Mouse (Mus musculus): ENCODE data around the gene Kcnip1. TPM values are rescaled to one million over a fixed set of nuclear protein-coding genes. Genes with fewer than 3 reads are reported as not detected.

The Kcnip1 gene
- polyA plus RNA-seq, 1 experiment, result 32.2 TPM

DNA sequence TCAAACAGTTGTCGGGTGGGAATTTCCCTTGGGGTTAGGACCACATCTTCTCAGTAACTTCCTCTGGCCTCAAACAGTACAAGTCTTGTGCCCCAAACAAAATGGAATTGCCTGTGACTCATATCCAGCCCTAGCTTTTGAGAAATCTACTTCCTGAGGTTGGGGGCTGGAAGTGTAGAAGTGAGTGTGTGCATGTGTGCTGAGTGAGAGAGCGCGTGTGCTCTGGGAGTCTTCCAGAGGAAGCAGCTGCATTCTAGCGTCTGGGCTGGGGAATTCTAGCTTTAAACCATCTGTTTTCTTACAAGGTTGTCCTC, 17.9 kb upstream of the Kcnip1 start:
- Histone ChIP-seq H3K4me3 (ENCODE audit: insufficient read depth, low read length) (no peak overlapping the region), H3K27ac (ENCODE audit: insufficient read depth, low read length) (no peak overlapping the region), H3K4me1 (ENCODE audit: control insufficient read depth, insufficient read depth, low read length) (no peaks in the 10 kb centered on the region)
- TF ChIP-seq POLR2A (IDR thresholded peaks at IDR 0.05; ENCODE audit: extremely low read depth, insufficient read depth, low read length) (no peak), CTCF (IDR thresholded peaks at IDR 0.05; ENCODE audit: extremely low read depth, insufficient read depth, low read length) (no peak)

DNA sequence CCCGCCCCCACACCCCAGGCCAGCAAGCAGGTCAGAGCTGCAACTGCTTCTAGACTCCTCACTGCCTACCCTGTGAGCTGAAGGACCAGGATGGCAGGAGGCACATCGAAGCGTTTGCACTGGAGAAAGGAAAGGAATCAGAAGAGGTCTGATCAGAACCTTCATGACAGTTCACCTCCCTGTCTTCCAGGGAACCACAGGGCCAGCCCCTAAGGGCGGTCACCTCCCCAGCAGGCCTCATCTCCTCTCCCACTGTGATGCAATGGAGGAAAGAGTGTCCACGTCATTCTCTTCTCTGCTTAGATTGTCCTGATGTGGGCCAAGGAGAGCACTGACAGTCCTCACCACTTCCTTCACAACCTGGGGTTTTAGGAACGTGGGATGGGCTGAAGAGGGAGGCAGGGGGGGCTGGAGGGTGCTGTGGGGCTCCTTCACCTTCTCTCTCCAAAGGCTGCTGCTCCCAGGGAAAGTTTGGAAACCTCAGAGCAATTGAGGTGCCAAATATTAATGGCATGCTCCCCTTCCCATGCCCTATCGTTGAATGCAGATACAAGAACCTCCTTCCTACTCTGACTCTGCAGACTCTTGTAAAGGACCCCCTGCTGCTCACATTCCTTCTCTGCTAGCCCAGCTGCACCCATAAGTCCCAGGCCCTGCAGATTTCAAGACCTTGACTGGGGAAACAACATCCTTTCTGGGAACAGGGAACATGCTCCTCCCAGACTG, 17.3 kb upstream of the Kcnip1 start:
- H3K4me1 ChIP-seq (ENCODE audit: control insufficient read depth, insufficient read depth, low read length), result no peaks in the 10 kb centered on the region
- H3K4me3 ChIP-seq (ENCODE audit: insufficient read depth, low read length), result no peak overlapping the region
- TF ChIP-seq POLR2A (IDR thresholded peaks at IDR 0.05; ENCODE audit: extremely low read depth, insufficient read depth, low read length) (no peak), CTCF (IDR thresholded peaks at IDR 0.05; ENCODE audit: extremely low read depth, insufficient read depth, low read length) (no peak)
- H3K27ac ChIP-seq (ENCODE audit: insufficient read depth, low read length), result no peak overlapping the region

DNA sequence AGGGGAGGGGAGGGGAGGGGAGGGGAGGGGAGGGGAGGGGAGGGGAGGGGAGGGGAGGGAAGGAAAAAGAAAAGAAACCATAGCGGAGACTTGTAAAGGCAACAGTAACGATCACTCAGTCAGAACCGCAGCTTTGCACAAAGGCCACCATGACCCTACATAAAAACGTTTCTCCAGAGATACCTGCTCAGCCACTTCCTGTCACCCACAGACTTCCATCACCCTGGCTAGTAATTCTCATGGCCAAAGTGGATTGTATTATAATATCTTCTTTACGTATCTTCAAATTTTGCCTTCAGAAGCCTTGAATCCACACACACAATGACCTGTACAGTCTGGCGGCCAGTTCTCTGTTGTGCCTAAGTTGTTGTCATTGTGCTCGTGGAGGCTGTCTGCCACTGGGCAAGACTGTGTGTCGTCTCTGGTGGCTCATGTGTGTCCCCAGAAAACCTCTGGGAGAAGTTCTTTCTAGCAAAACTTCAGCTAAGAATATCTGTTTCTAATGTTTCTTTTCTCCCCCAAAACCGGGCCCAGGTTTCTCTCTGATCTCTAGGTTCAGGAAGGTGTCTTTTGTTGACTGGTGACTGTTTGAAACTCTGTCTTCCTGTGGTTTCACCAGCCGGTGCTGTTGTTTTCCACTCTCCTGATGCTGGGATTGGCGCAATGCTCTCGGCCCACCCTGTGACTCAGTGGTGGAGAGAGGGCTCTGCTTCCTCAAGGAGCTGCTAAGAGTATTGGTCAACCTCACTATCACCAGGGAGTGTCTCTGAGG, 16.6 kb upstream of the Kcnip1 start:
- Histone ChIP-seq H3K4me1 (ENCODE audit: control insufficient read depth, insufficient read depth, low read length) (no peaks in the 10 kb centered on the region), H3K27ac (ENCODE audit: insufficient read depth, low read length) (no peak overlapping the region), H3K4me3 (ENCODE audit: insufficient read depth, low read length) (no peak overlapping the region)
- no peak for TF ChIP-seq POLR2A (IDR thresholded peaks at IDR 0.05; ENCODE audit: extremely low read depth, insufficient read depth, low read length)
- TF ChIP-seq CTCF (IDR thresholded peaks at IDR 0.05; ENCODE audit: extremely low read depth, insufficient read depth, low read length), result no peak

DNA sequence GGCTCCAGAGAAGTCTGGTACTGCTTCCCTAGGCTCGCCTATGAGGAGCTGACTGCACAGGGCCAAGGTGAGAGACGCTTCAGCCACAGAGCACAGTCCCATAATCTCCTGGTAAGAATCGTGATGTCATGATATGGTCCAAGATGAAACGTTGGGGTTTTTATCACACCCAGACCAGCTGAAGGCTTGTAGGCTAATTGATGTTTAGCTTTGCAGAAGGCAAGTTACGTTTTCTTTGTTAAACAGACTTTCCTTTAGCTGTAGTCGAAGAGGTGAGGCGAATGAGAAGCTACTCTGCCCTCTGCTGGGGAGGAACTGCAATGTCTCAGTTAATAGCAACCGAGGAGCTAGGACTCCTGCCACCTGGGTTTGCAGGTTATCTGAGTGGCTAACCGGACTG, 15.8 kb upstream of the Kcnip1 start:
- peak; percentile 75 for TF ChIP-seq CTCF (IDR thresholded peaks at IDR 0.05; ENCODE audit: extremely low read depth, insufficient read depth, low read length)
- no peak for TF ChIP-seq POLR2A (IDR thresholded peaks at IDR 0.05; ENCODE audit: extremely low read depth, insufficient read depth, low read length)
- Histone ChIP-seq H3K4me3 (ENCODE audit: insufficient read depth, low read length) (no peak overlapping the region), H3K27ac (ENCODE audit: insufficient read depth, low read length) (no peak overlapping the region), H3K4me1 (ENCODE audit: control insufficient read depth, insufficient read depth, low read length) (no peaks in the 10 kb centered on the region)

DNA sequence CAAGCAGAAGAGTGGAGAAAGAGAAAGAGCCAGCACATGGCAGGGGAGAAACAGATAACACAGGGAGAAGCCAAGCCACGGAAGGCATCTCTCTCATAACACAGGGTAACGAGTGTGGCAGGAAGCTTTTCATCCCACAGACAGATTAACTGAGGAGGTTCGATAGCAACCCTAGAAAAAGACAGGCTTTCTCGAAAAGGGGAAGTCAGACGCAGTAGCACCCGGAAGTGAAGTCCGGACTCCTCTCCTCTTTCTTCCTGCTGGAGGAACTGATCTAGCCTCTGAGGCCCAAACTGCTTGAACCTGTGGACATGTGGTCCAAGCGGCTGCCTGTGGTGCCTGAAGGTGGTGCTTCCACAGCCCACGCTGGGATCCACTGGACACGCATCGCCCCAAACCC, 15.3 kb upstream of the Kcnip1 start:
- Histone ChIP-seq H3K27ac (ENCODE audit: insufficient read depth, low read length) (no peak overlapping the region), H3K4me3 (ENCODE audit: insufficient read depth, low read length) (no peak overlapping the region), H3K4me1 (ENCODE audit: control insufficient read depth, insufficient read depth, low read length) (no peaks in the 10 kb centered on the region)
- TF ChIP-seq CTCF (IDR thresholded peaks at IDR 0.05; ENCODE audit: extremely low read depth, insufficient read depth, low read length), result no peak
- no peak for TF ChIP-seq POLR2A (IDR thresholded peaks at IDR 0.05; ENCODE audit: extremely low read depth, insufficient read depth, low read length)

DNA sequence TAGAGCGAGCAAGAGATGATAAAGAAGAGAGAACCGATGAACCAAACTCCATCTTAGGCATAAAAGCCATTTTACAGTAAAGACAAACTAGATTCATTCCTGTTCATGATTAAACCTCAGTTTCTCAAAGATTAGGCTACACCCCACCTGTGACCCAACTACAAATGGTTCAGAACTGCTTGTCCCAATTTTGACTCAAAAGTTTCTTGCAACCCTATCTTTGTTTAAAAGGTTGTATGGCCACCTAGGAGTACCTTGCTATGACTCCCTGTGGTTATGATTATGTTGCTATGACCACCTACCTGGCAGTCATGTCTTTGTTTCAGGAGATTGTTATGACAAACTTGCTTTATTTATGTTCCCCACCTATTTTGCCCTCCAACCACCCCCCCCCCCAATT, 14.7 kb upstream of the Kcnip1 start:
- Histone ChIP-seq H3K4me1 (ENCODE audit: control insufficient read depth, insufficient read depth, low read length) (no peaks in the 10 kb centered on the region), H3K27ac (ENCODE audit: insufficient read depth, low read length) (no peak overlapping the region), H3K4me3 (ENCODE audit: insufficient read depth, low read length) (no peak overlapping the region)
- no peak for TF ChIP-seq POLR2A (IDR thresholded peaks at IDR 0.05; ENCODE audit: extremely low read depth, insufficient read depth, low read length)
- no peak for TF ChIP-seq CTCF (IDR thresholded peaks at IDR 0.05; ENCODE audit: extremely low read depth, insufficient read depth, low read length)

DNA sequence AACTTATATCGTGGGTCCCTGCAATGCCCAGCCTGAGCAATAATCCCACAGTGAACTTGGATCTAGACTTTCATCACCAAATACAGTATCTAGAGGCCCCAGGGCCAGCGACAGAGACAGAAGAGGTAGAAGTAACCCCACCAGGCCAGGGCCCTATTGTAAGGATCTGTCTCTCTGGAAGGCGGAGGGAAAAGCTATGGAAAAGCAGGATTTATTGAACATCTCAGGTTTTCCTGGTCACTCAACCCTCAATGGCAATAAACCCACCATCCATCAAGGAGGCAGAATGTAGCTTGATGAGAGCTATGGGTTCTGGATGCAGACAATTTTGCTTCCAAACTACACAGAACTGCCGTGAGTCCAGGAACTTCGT, 9.6 kb upstream of the Kcnip1 start:
- Histone ChIP-seq H3K4me1 (ENCODE audit: control insufficient read depth, insufficient read depth, low read length) (no peaks in the 10 kb centered on the region), H3K27ac (ENCODE audit: insufficient read depth, low read length) (no peak overlapping the region), H3K4me3 (ENCODE audit: insufficient read depth, low read length) (no peak overlapping the region)
- TF ChIP-seq CTCF (IDR thresholded peaks at IDR 0.05; ENCODE audit: extremely low read depth, insufficient read depth, low read length) (no peak), POLR2A (IDR thresholded peaks at IDR 0.05; ENCODE audit: extremely low read depth, insufficient read depth, low read length) (no peak)

DNA sequence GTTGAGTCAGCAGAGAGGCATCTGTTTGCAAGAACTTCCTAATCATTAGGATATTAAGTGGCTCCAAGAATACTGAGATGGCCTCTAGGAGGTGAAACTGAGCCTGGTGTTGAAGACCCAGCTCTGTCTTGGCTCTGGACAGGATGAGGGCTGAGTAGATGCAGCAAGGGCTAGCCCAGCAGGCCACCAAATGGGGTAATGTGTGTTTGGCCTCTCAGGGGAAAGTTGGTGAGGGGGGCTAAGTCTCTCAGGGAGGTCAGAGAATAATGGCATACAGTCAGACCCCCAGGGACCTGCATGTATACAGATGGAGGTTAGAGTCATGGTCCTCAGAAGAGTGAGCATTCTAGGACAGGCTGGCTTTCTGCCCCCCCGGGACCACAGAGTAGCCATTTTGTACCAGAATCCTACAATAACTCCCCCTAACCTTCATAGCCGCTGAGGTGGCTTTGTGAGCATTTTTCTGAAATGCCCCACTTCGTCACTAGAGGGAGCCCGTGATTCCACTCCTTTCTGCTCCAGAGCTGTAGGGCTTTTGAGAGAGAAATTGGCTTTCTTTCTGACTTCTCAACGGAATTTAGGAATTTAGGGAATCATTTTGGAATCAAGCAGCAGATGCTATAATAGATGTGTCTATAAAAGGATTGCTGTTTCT, 9.1 kb upstream of the Kcnip1 start:
- Histone ChIP-seq H3K4me3 (ENCODE audit: insufficient read depth, low read length) (no peak overlapping the region), H3K27ac (ENCODE audit: insufficient read depth, low read length) (no peak overlapping the region), H3K4me1 (ENCODE audit: control insufficient read depth, insufficient read depth, low read length) (no peaks in the 10 kb centered on the region)
- TF ChIP-seq CTCF (IDR thresholded peaks at IDR 0.05; ENCODE audit: extremely low read depth, insufficient read depth, low read length) (peak; percentile 80), POLR2A (IDR thresholded peaks at IDR 0.05; ENCODE audit: extremely low read depth, insufficient read depth, low read length) (no peak)

DNA sequence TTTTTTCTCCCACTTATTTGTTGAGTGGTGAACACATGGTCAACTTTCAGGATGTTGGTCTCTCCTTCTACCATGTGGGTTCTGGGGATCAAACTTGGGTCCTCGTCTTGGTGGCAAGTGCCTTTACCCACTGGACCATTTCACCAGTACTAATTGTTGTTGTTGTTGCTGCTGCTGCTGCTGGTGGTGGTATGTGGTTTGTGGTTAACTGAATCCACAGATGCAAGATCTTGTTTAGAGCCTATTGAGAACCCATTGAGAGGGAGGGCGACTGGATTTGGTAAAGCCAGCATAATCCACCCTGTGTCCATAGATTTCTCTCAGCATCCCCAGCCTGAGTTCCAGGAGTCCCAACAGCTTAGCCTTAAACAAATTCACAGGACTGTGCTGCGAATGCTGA, 7.5 kb upstream of the Kcnip1 start:
- TF ChIP-seq POLR2A (IDR thresholded peaks at IDR 0.05; ENCODE audit: extremely low read depth, insufficient read depth, low read length) (no peak), CTCF (IDR thresholded peaks at IDR 0.05; ENCODE audit: extremely low read depth, insufficient read depth, low read length) (no peak)
- Histone ChIP-seq H3K4me3 (ENCODE audit: insufficient read depth, low read length) (no peak overlapping the region), H3K27ac (ENCODE audit: insufficient read depth, low read length) (no peak overlapping the region), H3K4me1 (ENCODE audit: control insufficient read depth, insufficient read depth, low read length) (no peaks in the 10 kb centered on the region)

DNA sequence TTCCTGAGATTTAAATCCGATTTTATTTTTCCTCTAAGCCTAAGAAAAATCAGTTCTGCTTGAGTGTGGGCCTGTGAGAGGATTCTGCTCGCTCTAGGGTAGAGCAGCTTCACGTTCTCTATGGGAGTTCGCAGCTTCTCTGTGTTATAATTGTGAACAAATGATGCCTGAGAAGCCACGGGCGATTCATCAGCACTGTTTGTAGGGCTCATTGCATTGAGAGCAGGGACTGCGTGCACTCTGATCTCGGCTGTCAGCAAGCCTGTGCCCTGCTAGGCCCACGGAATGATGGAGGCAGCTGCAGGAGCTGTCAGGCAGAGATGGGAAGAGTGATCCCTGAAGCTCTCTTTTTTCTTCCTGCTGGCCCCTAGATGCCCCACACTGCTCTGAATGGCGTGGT, 5.3 kb upstream of the Kcnip1 start:
- TF ChIP-seq POLR2A (IDR thresholded peaks at IDR 0.05; ENCODE audit: extremely low read depth, insufficient read depth, low read length) (no peak), CTCF (IDR thresholded peaks at IDR 0.05; ENCODE audit: extremely low read depth, insufficient read depth, low read length) (no peak)
- H3K4me3 ChIP-seq (ENCODE audit: insufficient read depth, low read length), result no peak overlapping the region
- H3K27ac ChIP-seq (ENCODE audit: insufficient read depth, low read length), result no peak overlapping the region
- H3K4me1 ChIP-seq (ENCODE audit: control insufficient read depth, insufficient read depth, low read length), result no peaks in the 10 kb centered on the region
